In genomic region chrX:75046921-75047635, GRCm38 (mm10) we compare ENCODE assay signal across 9 mouse cellular contexts. TPM values are rescaled to one million over a fixed set of nuclear protein-coding genes. Genes with fewer than 3 reads are reported as not detected.
DNase-seq lines count a peak whose midpoint lies in the region; ATAC-seq and TF ChIP-seq lines count a peak whose summit lies in the region.
"Had no signal": no experiment of that assay in that cellular context is flagged by ENCODE, and none has a peak within 500 bp of the region (broad histone marks: within the 10 kb centered on the region; RNA-seq: fewer than 3 reads in every experiment).

No protein-coding gene starts in this region.

- no peaks in the 10 kb centered on the region for H3K9me3 ChIP-seq in heart, embryonic 14.5 days (ENCODE audit: control insufficient read depth, low read length)
- no peaks in the 10 kb centered on the region for H3K9me3 ChIP-seq in lung, embryonic 16.5 days (ENCODE audit: control insufficient read depth, low read length)

- H3K4me2 ChIP-seq in heart, embryonic 14.5 days (ENCODE audit: low read length) = 0 out of 2 replicates have a peak overlapping the region, but pooled peaks have one; percentile 2
- H3K4me2 ChIP-seq in lung, embryonic 16.5 days (ENCODE audit: low read depth, low read length) = peak overlapping the region; percentile 18

- H3K9ac ChIP-seq in heart, embryonic 14.5 days (ENCODE audit: low read length) = no peak overlapping the region
- no peak overlapping the region for H3K9ac ChIP-seq in lung, embryonic 16.5 days (ENCODE audit: low read length)

- WGBS in heart, embryonic 14.5 days = 49% methylated on average over 3 of the region's 3 CpGs
- WGBS in lung, embryonic 16.5 days = 30% methylated on average over 3 of the region's 3 CpGs

- ATAC-seq in heart, embryonic 14.5 days (ENCODE audit: insufficient number of reproducible peaks, insufficient read depth, low FRiP score, low read depth) = peak; percentile 13; the same call in 1 of the 2 replicates
- peak; percentile 67 for ATAC-seq in lung, embryonic 16.5 days (ENCODE audit: low read depth)

- H3K4me1 ChIP-seq in heart, embryonic 14.5 days (ENCODE audit: control insufficient read depth in 2 of 2, insufficient read depth in 2 of 2, low read length in 2 of 2) = no peaks in the 10 kb centered on the region
- no peaks in the 10 kb centered on the region for H3K4me1 ChIP-seq in lung, embryonic 16.5 days (replicated peaks; ENCODE audit: control insufficient read depth, insufficient read depth, low read length)

- no peak for TF ChIP-seq CTCF in layer of hippocampus, adult 2 months (conservative IDR thresholded peaks at IDR 0.05)

- H3K27me3 ChIP-seq in heart, embryonic 14.5 days (ENCODE audit: control insufficient read depth, insufficient read depth, low read length) = no peaks in the 10 kb centered on the region
- no peaks in the 10 kb centered on the region for H3K27me3 ChIP-seq in lung, embryonic 16.5 days (ENCODE audit: control insufficient read depth, insufficient read depth, low read depth, low read length)

- no peak overlapping the region for H3K4me3 ChIP-seq in layer of hippocampus, adult 2 months
- no peak overlapping the region for H3K4me3 ChIP-seq in heart, embryonic 14.5 days (ENCODE audit: control insufficient read depth in 1 of 2, insufficient read depth in 1 of 2, low read depth in 1 of 2, low read length in 2 of 2)
- peak overlapping the region; percentile 6; the same call in 1 of the 2 replicates for H3K4me3 ChIP-seq in lung, embryonic 16.5 days (ENCODE audit: low read length)

- no peaks in the 10 kb centered on the region for H3K36me3 ChIP-seq in heart, embryonic 14.5 days (ENCODE audit: control insufficient read depth, insufficient read depth, low read length)
- H3K36me3 ChIP-seq in lung, embryonic 16.5 days (ENCODE audit: control insufficient read depth, insufficient read depth, low read length) = no peaks in the 10 kb centered on the region

- DNase-seq in layer of hippocampus, adult 2 months (ENCODE audit: low spot score in 2 of 2) = peak in 1 of 2 experiments; percentile 10
- DNase-seq in layer of hippocampus, adult 8-10 months (ENCODE audit: low spot score in 2 of 2) = no peak
- peak; percentile 28 for DNase-seq in adrenal gland, adult 8-10 months
- DNase-seq in testis, postnatal 14 days (ENCODE audit: low spot score) = no peak
- no peak for DNase-seq in natural killer cell, adult 2 months (ENCODE audit: low spot score in 2 of 2)
- no peak for DNase-seq in neural tube, embryonic 10.5 days (ENCODE audit: extremely low spot score, low spot score)

- peak overlapping the region; percentile 28; the same call in 1 of the 2 replicates for H3K27ac ChIP-seq in layer of hippocampus, adult 2 months
- H3K27ac ChIP-seq in heart, embryonic 14.5 days (replicated peaks in 1 of 2; ENCODE audit: control insufficient read depth in 1 of 2, insufficient read depth in 1 of 2, low read depth in 2 of 2, low read length in 2 of 2) = peak overlapping the region; percentile 19 to 56; a peak in 2 of 4 replicates
- peak overlapping the region; percentile 73 for H3K27ac ChIP-seq in lung, embryonic 16.5 days (ENCODE audit: low read length)
- H3K27ac ChIP-seq: macrophage had no signal

RNA-seq across cellular contexts. Expression of gene Gab3, which starts 38.2 kb away (rescaled TPM):
- 1 to 10 TPM; 1.7 to 2.2 TPM for total RNA-seq in layer of hippocampus, adult 2 months (2021)
- total RNA-seq in layer of hippocampus, adult 8-10 months (2022) = 1 to 10 TPM; 1.9 to 3.5 (median 3.0) TPM
- 1 to 10 TPM; 1.2 to 3.1 (median 2.0) TPM for total RNA-seq in adrenal gland, adult 8-10 months (2022)
- polyA plus RNA-seq in heart, embryonic 14.5 days (2014; fragmentation: Nextera tagmentation; extraction: Ambion mirVana) = 3.3 TPM in 2 replicates
- 8.1 and 9.8 TPM in 2 replicates for polyA plus RNA-seq in lung, embryonic 16.5 days (2015; fragmentation: Nextera tagmentation; extraction: Ambion mirVana)

RNA-seq across cellular contexts. Expression of gene Dkc1, which starts 48.6 kb away (rescaled TPM):
- 10 to 100 TPM; 28.9 to 35.4 TPM for total RNA-seq in layer of hippocampus, adult 2 months (2021)
- total RNA-seq in layer of hippocampus, adult 8-10 months (2022) = 10 to 100 TPM; 31.4 to 42.4 (median 33.6) TPM
- 10 to 100 TPM; 36.7 to 43.2 (median 40.2) TPM for total RNA-seq in adrenal gland, adult 8-10 months (2022)
- polyA plus RNA-seq in heart, embryonic 14.5 days (2014; fragmentation: Nextera tagmentation; extraction: Ambion mirVana) = 62.4 and 70.2 TPM in 2 replicates
- polyA plus RNA-seq in lung, embryonic 16.5 days (2015; fragmentation: Nextera tagmentation; extraction: Ambion mirVana) = 99.6 and 108 TPM in 2 replicates
